Mouse (Mus musculus) lung, adult 2 months (tissue): ENCODE measurements around the gene Ndst2. TPM values are rescaled to one million over a fixed set of nuclear protein-coding genes. Genes with fewer than 3 reads are reported as not detected.

Experiments
- DNase-seq: peaks from one replicate; pipeline ENCODE4 v3.0.0; 2022
- H3K4me1 ChIP-seq: fragments of 200-500 bp; 2 replicates; pipeline ENCODE4 v1.6.1; 2011; ENCODE audit warnings: low read length; ENCODE audit not compliant: control insufficient read depth, insufficient read depth
- H3K4me3 ChIP-seq: fragments of 200-500 bp; replicated peaks from 2 replicates; pipeline ENCODE3; 2011; ENCODE audit warnings: low read depth, mild to moderate bottlenecking, control low read depth, low read length; ENCODE audit errors: extremely low read depth
- CTCF ChIP-seq: fragments of 200-500 bp; IDR thresholded peaks from 2 replicates; pipeline ENCODE4 v1.5.1; 2011; ENCODE audit warnings: mild to moderate bottlenecking, low read length, control low read depth; ENCODE audit not compliant: insufficient read depth
- POLR2A ChIP-seq: fragments of 200-500 bp; IDR thresholded peaks from 2 replicates; pipeline ENCODE4 v1.6.1; 2011; ENCODE audit warnings: low read depth, mild to moderate bottlenecking, control low read depth, low read length, borderline replicate concordance; ENCODE audit errors: extremely low read depth
- WGBS: fragments of 180-500 bp; shearing (Covaris S2); methylation state at CpG from one replicate; pipeline ENCODE4 v1.1.7; 2018; 5-methylcytosine and 5-hydroxymethylcytosine counted together
- polyA plus RNA-seq: library from polyadenylated mRNA; depleted of rRNA; stranded (reverse); fragments of >200 nt; gene quantifications from 2 replicates; pipeline ENCODE4 v1.2.3, GENCODE M21; 2012; rRNA removed

The Ndst2 gene
- polyA plus RNA-seq, result 36.9 and 44.0 TPM in 2 replicates

- TF ChIP-seq POLR2A (peak; percentile 49; the same call in 1 of the 2 replicates), CTCF (no peak)
- peak; percentile 92 for DNase-seq
- peak within 1 kb of the TSS; percentile 93 for H3K4me3 ChIP-seq
- under 1% methylated on average over 81 of the region's 81 CpGs for WGBS
- H3K4me1 ChIP-seq, result peaks cover 8% of the 10 kb centered on the region
These were observed at the start of gene Ndst2 for GRCm38 (mm10) chr14:20733952-20734774. Gene Ndst2, minus strand, starts transcription at chr14:20734562.

GRCm38 (mm10) chr14:20783526-20783925 is 49.2 kb upstream of the Ndst2 start:
- DNase-seq, result no peak
- H3K4me1 ChIP-seq, result peaks cover 19% of the 10 kb centered on the region
- no peak overlapping the region for H3K4me3 ChIP-seq
- 93% methylated on average over 6 of the region's 6 CpGs for WGBS
- TF ChIP-seq CTCF, result no peak
- TF ChIP-seq POLR2A, result no peak

GRCm38 (mm10) chr14:20782860-20783259 is 48.5 kb upstream of the Ndst2 start:
- TF ChIP-seq CTCF (no peak), POLR2A (no peak)
- no peak for DNase-seq
- WGBS, result 82% methylated on average over 7 of the region's 7 CpGs
- H3K4me1 ChIP-seq, result peaks cover 19% of the 10 kb centered on the region
- H3K4me3 ChIP-seq, result no peak overlapping the region

GRCm38 (mm10) chr14:20780217-20780616 is 45.9 kb upstream of the Ndst2 start:
- 76% methylated on average over 8 of the region's 8 CpGs for WGBS

GRCm38 (mm10) chr14:20778496-20778895 is 44.1 kb upstream of the Ndst2 start:
- Histone ChIP-seq H3K4me1 (peaks cover 7% of the 10 kb centered on the region; the same call in 1 of the 2 replicates), H3K4me3 (no peak overlapping the region)
- WGBS, result 72% methylated on average over 8 of the region's 8 CpGs
- TF ChIP-seq CTCF (no peak), POLR2A (no peak)
- no peak for DNase-seq

More at GRCm38 (mm10) chr14:20780217-20780616, 45.9 kb upstream of the Ndst2 start:
- no peak for TF ChIP-seq POLR2A
- TF ChIP-seq CTCF, result no peak
- no peak for DNase-seq
- H3K4me1 ChIP-seq, result peaks cover 6% of the 10 kb centered on the region
- no peak overlapping the region for H3K4me3 ChIP-seq

GRCm38 (mm10) chr14:20775661-20776060 is 41.3 kb upstream of the Ndst2 start:
- TF ChIP-seq POLR2A (no peak), CTCF (no peak)

GRCm38 (mm10) chr14:20773410-20773809 is 39.0 kb upstream of the Ndst2 start:
- TF ChIP-seq CTCF (no peak), POLR2A (no peak)
- 62% methylated on average over 3 of the region's 3 CpGs for WGBS
- H3K4me1 ChIP-seq, result peaks cover 19% of the 10 kb centered on the region
- DNase-seq, result no peak
- H3K4me3 ChIP-seq, result no peak overlapping the region

More at GRCm38 (mm10) chr14:20775661-20776060, 41.3 kb upstream of the Ndst2 start:
- WGBS, result 42% methylated on average over 6 of the region's 6 CpGs
- Histone ChIP-seq H3K4me3 (no peak overlapping the region), H3K4me1 (peaks cover 16% of the 10 kb centered on the region)
- no peak for DNase-seq

- Histone ChIP-seq H3K4me1 (peaks cover 23% of the 10 kb centered on the region), H3K4me3 (no peak overlapping the region)
- no peak for DNase-seq
- TF ChIP-seq CTCF, result no peak
- 51% methylated on average over 6 of the region's 6 CpGs for whole genome bisulfite sequencing
These were observed 38.4 kb upstream of the Ndst2 start for GRCm38 (mm10) chr14:20772808-20773207.

GRCm38 (mm10) chr14:20771941-20772340 is 37.6 kb upstream of the Ndst2 start:
- 83% methylated on average over 3 of the region's 3 CpGs for WGBS
- no peak for TF ChIP-seq CTCF
- TF ChIP-seq POLR2A, result no peak
- Histone ChIP-seq H3K4me1 (peaks cover 23% of the 10 kb centered on the region), H3K4me3 (no peak overlapping the region)
- no peak for DNase-seq

GRCm38 (mm10) chr14:20768581-20768980 is 34.2 kb upstream of the Ndst2 start:
- WGBS, result 43% methylated on average over 5 of the region's 5 CpGs
- H3K4me3 ChIP-seq, result no peak overlapping the region
- TF ChIP-seq CTCF (no peak), POLR2A (no peak)
- H3K4me1 ChIP-seq, result peaks cover 24% of the 10 kb centered on the region
- DNase-seq, result peak; percentile 68
